Mouse (Mus musculus): ENCODE data around the gene Tlx2. TPM values are rescaled to one million over a fixed set of nuclear protein-coding genes. Genes with fewer than 3 reads are reported as not detected.
A peak's percentile ranks its signal among the peaks of the same experiment; 100 is the strongest.

The Tlx2 gene
- 0.31 and 0.67 TPM in 2 replicates for polyA plus RNA-seq (2015; fragmentation: Nextera tagmentation; extraction: Ambion mirVana)

- 0 out of 2 replicates have a peak within 1 kb of the TSS, but pooled peaks have one; percentile 27 for H3K9ac ChIP-seq
- H3K4me3 ChIP-seq: peak within 1 kb of the TSS; percentile 33
- no peak for ATAC-seq (ENCODE audit: insufficient number of reproducible peaks, insufficient read depth, low FRiP score, low TSS enrichment, low read depth)
- H3K4me1 ChIP-seq: peaks cover 35% of the 10 kb centered on the region
- H3K36me3 ChIP-seq: no peaks in the 10 kb centered on the region
- peak within 1 kb of the TSS; percentile 54 for H3K4me2 ChIP-seq
- peaks cover 99% of the 10 kb centered on the region for H3K27me3 ChIP-seq
- H3K9me3 ChIP-seq: no peaks in the 10 kb centered on the region
- H3K27ac ChIP-seq: no peak within 1 kb of the TSS
- 1% methylated on average over 10 of the region's 10 CpGs for WGBS
Measured at GRCm38 (mm10) chr6:83070247-83070310, at the start of gene Tlx2. Gene Tlx2, minus strand, starts transcription at chr6:83070293.

DNA sequence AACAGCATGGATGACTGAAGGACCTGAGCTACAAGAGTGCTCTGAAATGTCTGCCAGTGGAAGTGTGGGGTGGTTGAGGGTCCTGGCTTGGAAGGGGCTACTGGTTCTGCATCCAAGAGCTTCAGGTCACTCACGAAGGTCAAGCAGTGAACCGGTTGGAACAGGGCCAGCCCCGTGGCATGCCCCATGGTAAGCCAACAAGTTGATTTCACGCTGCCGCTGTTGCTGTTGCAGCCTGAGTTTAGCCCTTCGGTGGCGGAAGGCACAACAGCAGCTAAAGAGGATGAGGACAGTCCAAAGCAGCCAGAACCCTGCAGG, 49.6 kb upstream of the Tlx2 start:
- H3K27ac ChIP-seq: 0 out of 2 replicates have a peak overlapping the region, but pooled peaks have one; percentile 51
- H3K27me3 ChIP-seq: no peaks in the 10 kb centered on the region
- H3K9me3 ChIP-seq: no peaks in the 10 kb centered on the region
- no peak for ATAC-seq (ENCODE audit: insufficient number of reproducible peaks, insufficient read depth, low FRiP score, low TSS enrichment, low read depth)
- peaks cover 33% of the 10 kb centered on the region for H3K36me3 ChIP-seq
- WGBS: 70% methylated on average over 7 of the region's 7 CpGs
- H3K9ac ChIP-seq: peak overlapping the region; percentile 92
- H3K4me2 ChIP-seq: peak overlapping the region; percentile 83
- peak overlapping the region; percentile 80 for H3K4me3 ChIP-seq
- H3K4me1 ChIP-seq: peaks cover 67% of the 10 kb centered on the region

DNA sequence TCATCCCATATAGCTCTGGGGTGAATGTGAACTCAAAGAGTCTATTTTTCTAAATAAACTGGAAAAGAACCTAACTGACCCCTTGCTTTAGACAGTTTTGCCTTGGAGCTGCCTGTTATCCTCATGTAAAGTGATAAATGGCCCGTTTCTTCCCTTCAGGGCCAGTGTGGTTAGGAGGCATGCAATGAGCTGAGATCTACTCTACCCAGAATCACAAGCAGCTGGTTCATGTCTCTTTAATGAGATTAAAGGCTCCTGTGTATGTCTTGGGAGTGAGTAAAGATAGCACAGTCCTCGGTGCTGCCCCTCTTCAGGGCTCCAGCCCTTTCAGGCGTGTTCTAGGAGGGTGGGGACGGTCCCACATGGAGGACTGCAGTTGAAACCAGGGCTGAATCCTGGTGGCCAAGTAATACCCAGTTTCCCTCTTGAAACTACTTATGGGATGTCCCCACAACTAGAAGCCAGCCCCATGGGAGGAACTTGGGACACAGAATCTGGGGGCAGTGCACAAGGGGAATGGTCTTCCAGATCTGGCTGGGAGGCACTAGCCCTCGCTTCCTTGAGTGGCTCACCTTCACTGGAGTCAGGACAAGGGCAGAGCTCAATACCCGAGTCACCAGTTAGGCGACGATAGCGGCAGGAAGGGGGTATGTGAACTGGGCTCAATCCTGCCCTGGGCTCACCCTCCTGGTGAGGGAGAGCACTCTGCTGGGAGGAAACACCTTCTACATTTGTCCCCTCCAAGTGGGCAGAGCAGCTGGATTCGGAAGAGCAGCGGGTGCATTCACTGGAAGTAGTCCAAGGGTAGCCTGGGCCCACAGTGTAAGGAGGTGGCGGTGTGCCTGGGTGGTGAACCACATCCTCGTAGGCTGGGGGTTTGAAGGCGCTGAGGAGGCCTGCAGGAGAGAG, 49.0 kb upstream of the Tlx2 start:
- Histone ChIP-seq H3K9ac (peak overlapping the region; percentile 92), H3K9me3 (no peaks in the 10 kb centered on the region), H3K27me3 (no peaks in the 10 kb centered on the region), H3K4me1 (peaks cover 66% of the 10 kb centered on the region), H3K27ac (peak overlapping the region; percentile 51; the same call in 1 of the 2 replicates), H3K4me3 (0 out of 2 replicates have a peak overlapping the region, but pooled peaks have one; percentile 80), H3K36me3 (peaks cover 33% of the 10 kb centered on the region), H3K4me2 (no peak overlapping the region)
- no peak for ATAC-seq (ENCODE audit: insufficient number of reproducible peaks, insufficient read depth, low FRiP score, low TSS enrichment, low read depth)
- 77% methylated on average over 14 of the region's 14 CpGs for WGBS

- no peak overlapping the region for H3K9ac ChIP-seq
- peaks cover 59% of the 10 kb centered on the region for H3K4me1 ChIP-seq
- peaks cover 33% of the 10 kb centered on the region for H3K36me3 ChIP-seq
- peak overlapping the region; percentile 62 for H3K27ac ChIP-seq
- WGBS: 84% methylated on average over 11 of the region's 11 CpGs
- ATAC-seq (ENCODE audit: insufficient number of reproducible peaks, insufficient read depth, low FRiP score, low TSS enrichment, low read depth): no peak
- H3K4me2 ChIP-seq: no peak overlapping the region
- no peak overlapping the region for H3K4me3 ChIP-seq
- no peaks in the 10 kb centered on the region for H3K27me3 ChIP-seq
- H3K9me3 ChIP-seq: no peaks in the 10 kb centered on the region
Measured at GRCm38 (mm10) chr6:83118369-83118768, 48.3 kb upstream of the Tlx2 start.

GRCm38 (mm10) chr6:83117616-83118015, 47.5 kb upstream of the Tlx2 start:
- H3K4me1 ChIP-seq: peaks cover 52% of the 10 kb centered on the region

DNA sequence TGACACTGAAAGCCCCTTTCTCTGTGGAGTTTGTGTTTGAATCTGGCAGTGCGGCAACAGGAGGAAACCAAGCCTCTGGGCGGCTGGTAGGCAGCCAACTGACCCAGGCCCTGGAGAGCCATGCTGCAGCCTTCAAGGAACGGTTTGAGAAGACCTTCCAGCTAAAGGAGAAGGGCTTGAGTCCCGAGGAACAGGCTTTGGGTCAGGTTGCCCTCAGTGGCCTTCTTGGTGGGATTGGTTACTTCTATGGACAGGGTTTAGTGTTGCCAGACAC, 47.0 kb upstream of the Tlx2 start:
- Histone ChIP-seq H3K27me3 (no peaks in the 10 kb centered on the region), H3K36me3 (peaks cover 33% of the 10 kb centered on the region), H3K27ac (no peak overlapping the region), H3K9me3 (no peaks in the 10 kb centered on the region), H3K4me3 (peak overlapping the region; percentile 91), H3K9ac (peak overlapping the region; percentile 94; the same call in 1 of the 2 replicates), H3K4me2 (peak overlapping the region; percentile 96), H3K4me1 (peaks cover 47% of the 10 kb centered on the region)
- 79% methylated on average over 4 of the region's 4 CpGs for WGBS
- no peak for ATAC-seq (ENCODE audit: insufficient number of reproducible peaks, insufficient read depth, low FRiP score, low TSS enrichment, low read depth)

More at GRCm38 (mm10) chr6:83117616-83118015, 47.5 kb upstream of the Tlx2 start:
- Histone ChIP-seq H3K36me3 (peaks cover 33% of the 10 kb centered on the region), H3K27me3 (no peaks in the 10 kb centered on the region), H3K9me3 (no peaks in the 10 kb centered on the region), H3K9ac (no peak overlapping the region), H3K27ac (peak overlapping the region; percentile 62; the same call in 1 of the 2 replicates), H3K4me3 (0 out of 2 replicates have a peak overlapping the region, but pooled peaks have one; percentile 91), H3K4me2 (no peak overlapping the region)
- no peak for ATAC-seq (ENCODE audit: insufficient number of reproducible peaks, insufficient read depth, low FRiP score, low TSS enrichment, low read depth)
- WGBS: 91% methylated on average over 13 of the region's 13 CpGs

DNA sequence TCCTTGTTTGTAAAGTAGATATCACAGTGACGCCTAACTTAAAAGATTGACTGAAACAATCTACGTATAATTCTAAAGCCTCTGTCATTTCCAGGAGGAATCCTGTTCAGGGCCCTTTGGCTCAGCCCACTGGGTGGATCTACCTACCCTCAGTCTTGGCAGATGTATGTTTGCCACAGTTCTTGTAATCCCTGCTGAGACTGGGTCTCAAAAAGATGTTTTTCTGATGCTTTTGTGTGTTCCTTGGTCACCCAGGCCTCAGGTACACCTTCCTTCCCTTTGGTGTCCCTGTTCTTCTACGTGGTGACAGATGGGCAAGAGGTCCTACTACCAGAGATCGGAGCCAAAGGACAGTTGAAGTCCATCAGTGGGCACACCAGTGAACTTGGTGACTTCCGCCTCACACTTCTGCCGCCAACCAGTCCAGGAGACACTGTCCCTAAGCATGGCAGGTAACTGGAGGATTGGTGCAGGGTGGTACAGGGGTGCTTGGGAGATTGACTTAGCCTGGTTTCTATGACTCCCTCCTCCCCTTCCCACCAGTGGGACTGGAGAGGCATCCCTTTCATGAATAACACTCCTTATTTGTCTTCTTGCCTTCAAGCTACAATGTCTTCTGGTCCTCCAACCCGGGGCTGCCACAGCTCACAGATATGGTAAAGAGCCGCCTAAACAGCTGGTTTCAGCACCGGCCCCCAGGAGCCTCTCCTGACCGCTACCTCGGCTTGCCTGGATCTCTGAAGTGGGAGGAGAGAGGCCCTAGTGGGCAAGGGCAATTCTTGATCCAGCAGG, 46.5 kb upstream of the Tlx2 start:
- Histone ChIP-seq H3K27ac (peak overlapping the region; percentile 86; the same call in 1 of the 2 replicates), H3K27me3 (no peaks in the 10 kb centered on the region), H3K4me3 (peak overlapping the region; percentile 91), H3K4me1 (peaks cover 46% of the 10 kb centered on the region), H3K9me3 (no peaks in the 10 kb centered on the region), H3K9ac (peak overlapping the region; percentile 94), H3K4me2 (peak overlapping the region; percentile 96), H3K36me3 (peaks cover 33% of the 10 kb centered on the region)
- 72% methylated on average over 11 of the region's 11 CpGs for WGBS
- ATAC-seq (ENCODE audit: insufficient number of reproducible peaks, insufficient read depth, low FRiP score, low TSS enrichment, low read depth): no peak

DNA sequence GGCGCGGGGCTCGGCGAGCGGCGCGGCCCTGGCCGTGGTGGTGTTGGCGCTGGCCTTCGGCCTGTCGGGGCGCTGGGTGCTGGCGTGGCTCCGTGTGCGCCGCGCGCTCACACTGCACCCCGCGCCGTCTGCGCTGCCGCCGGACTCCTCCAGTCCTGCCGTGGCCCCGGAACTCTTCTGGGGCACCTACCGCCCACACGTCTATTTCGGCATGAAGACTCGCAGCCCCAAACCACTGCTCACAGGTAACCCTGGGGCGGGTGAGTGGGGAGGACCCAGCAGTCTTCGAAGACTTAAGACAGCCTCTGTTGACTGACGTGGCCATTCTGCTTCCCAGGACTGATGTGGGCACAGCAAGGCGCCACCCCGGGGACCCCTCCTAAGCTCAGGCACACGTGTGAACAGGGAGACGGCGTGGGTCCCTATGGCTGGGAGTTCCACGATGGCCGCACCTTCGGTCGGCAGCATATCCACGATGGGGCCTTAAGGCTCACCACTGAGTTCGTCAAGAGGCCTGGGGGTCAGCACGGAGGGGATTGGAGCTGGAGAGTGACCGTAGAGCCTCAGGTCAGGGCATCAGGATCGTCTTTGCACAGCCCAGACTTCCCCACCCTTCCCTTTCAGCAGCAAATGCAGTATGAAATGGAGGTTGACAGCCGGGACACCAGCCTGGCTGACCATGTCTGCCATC, 45.7 kb upstream of the Tlx2 start:
- Histone ChIP-seq H3K27me3 (no peaks in the 10 kb centered on the region), H3K4me1 (peaks cover 46% of the 10 kb centered on the region), H3K27ac (peak overlapping the region; percentile 86), H3K9me3 (no peaks in the 10 kb centered on the region), H3K4me3 (peak overlapping the region; percentile 91), H3K36me3 (peaks cover 36% of the 10 kb centered on the region), H3K4me2 (peak overlapping the region; percentile 96), H3K9ac (peak overlapping the region; percentile 94)
- 1% methylated on average over 43 of the region's 48 CpGs for WGBS
- peak; percentile 22; the same call in 1 of the 2 replicates for ATAC-seq (ENCODE audit: insufficient number of reproducible peaks, insufficient read depth, low FRiP score, low TSS enrichment, low read depth)

DNA sequence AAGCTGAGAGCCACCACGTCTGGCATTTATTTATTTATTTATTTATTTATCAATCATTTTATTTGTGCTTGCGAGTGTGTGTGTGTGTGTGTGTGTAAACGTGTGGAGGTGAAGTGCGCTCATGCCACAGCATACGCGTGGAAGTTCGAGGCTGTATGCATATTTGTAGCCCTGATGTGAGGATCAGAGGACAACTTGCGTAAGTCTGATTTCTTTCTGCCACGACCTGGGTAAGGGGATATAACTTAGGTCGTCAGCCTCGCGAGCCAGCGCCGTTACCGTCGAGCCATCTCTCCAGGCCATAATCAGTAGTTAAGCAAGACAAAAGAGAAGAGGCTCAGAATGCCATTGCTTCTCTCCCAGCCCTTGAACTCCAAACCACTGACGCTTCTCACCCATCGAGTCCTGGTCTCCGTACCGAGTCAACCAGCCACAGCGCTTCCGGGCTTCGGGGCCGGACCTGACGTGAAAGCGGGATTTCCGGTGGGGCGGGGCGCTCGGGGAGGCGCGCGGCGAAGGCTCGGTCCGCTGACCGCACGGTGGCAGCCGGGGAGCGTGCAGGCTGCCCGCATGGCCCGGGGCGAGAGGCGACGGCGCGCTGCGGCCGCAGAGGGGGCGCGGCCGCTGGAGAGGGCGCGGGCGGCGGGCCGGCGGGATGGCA, 45.0 kb upstream of the Tlx2 start, which contains the start of gene Mogs:
TSS of gene Mogs (plus strand) at position 486 of the 661 bp plus-strand sequence.
- Histone ChIP-seq H3K9ac (peak within 1 kb of the TSS; percentile 94), H3K27me3 (no peaks in the 10 kb centered on the region), H3K36me3 (peaks cover 37% of the 10 kb centered on the region), H3K4me2 (peak within 1 kb of the TSS; percentile 96), H3K9me3 (no peaks in the 10 kb centered on the region), H3K4me1 (peaks cover 46% of the 10 kb centered on the region), H3K27ac (peak within 1 kb of the TSS; percentile 86), H3K4me3 (peak within 1 kb of the TSS; percentile 91)
- WGBS: 1% methylated on average over 40 of the region's 58 CpGs
- peak; percentile 81 for ATAC-seq (ENCODE audit: insufficient number of reproducible peaks, insufficient read depth, low FRiP score, low TSS enrichment, low read depth)

DNA sequence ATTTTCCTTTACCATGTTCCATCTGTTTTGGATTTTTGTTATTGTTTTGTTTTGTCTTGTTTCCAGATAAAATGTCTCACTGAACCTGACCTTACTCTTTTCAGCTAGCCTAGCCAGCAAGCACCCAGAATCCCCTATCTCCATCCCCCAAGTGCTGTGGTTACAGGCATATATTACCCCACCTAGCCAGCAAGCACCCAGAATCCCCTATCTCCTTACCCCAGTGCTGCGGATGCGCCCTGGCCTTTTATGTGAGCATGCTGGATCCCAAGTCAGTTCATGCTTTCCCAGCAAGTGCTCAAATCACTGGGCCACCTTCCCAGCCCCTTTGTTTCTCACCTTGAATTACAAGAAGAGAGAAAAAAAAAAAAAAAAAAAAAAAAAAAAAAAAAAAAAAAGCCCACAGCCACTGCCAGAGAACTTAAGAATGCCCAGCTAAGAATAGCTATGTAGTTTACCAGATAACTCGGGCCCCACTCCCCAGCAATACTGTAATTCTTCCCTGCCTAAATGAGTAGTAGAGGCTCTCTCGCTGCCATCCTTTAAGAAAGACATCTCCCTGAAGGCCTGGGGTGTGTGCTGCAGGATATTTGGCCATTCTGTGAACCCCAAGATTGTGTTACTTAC, 41.5 kb upstream of the Tlx2 start:
- Histone ChIP-seq H3K4me2 (no peak overlapping the region), H3K27me3 (no peaks in the 10 kb centered on the region), H3K27ac (no peak overlapping the region), H3K9ac (no peak overlapping the region), H3K36me3 (peaks cover 8% of the 10 kb centered on the region), H3K9me3 (no peaks in the 10 kb centered on the region), H3K4me1 (peaks cover 36% of the 10 kb centered on the region), H3K4me3 (no peak overlapping the region)
- WGBS: 91% methylated on average over 4 of the region's 4 CpGs
- no peak for ATAC-seq (ENCODE audit: insufficient number of reproducible peaks, insufficient read depth, low FRiP score, low TSS enrichment, low read depth)

All from embryonic facial prominence, embryonic 13.5 days (tissue).